Mouse (Mus musculus): ENCODE measurements around the gene Mmp14. TPM values are rescaled to one million over a fixed set of nuclear protein-coding genes. Genes with fewer than 3 reads are reported as not detected.

The Mmp14 gene
- total and polyA plus RNA-seq, 2 experiments from 2014 or later = 60.9 to 73.2 TPM

DNA sequence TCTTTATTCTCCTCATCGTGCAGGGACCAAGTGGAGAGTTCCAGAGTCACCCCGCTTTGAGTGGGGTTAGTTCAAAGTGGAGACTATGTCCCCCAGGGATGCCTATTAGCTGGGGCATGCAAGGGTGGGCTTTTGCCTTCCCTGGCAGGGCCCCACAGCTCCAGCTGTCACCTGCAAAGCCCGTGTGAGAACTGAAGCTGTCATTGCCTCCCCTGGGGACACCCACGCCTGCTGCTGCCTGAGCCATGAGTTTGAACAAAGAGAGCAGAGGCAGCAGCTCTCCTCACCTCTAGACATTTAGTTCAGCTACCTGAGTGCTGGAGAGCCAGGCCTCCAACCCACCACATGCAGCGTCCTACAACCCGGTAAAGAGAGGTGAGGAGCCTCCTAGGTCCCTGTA lies 49.3 kb downstream of the Mmp14 start:
- no peak overlapping the region for H3K4me3 ChIP-seq (ENCODE audit: low read depth, low read length)
- H3K9ac ChIP-seq (replicated peaks; ENCODE audit: low read depth, low read length) = no peak overlapping the region
- no peak for TF ChIP-seq CTCF (IDR thresholded peaks at IDR 0.05; ENCODE audit: low read depth)
- peaks cover 16% of the 10 kb centered on the region; the same call in 1 of the 2 replicates for H3K27me3 ChIP-seq (ENCODE audit: control insufficient read depth, insufficient read depth, low read length)
- no peak overlapping the region for H3K4me2 ChIP-seq (ENCODE audit: low read depth, low read length)
- no peaks in the 10 kb centered on the region for H3K36me3 ChIP-seq (replicated peaks; ENCODE audit: control insufficient read depth, insufficient read depth, low read length)
- peaks cover 16% of the 10 kb centered on the region; the same call in 1 of the 2 replicates for H3K4me1 ChIP-seq (ENCODE audit: control insufficient read depth, insufficient read depth)
- DNase-seq (ENCODE audit: low spot score) = no peak
- no peak overlapping the region for H3K27ac ChIP-seq (ENCODE audit: low read depth)
- 61% methylated on average over 6 of the region's 6 CpGs for WGBS
- ATAC-seq (ENCODE audit: insufficient read depth, low read depth) = no peak
- no peaks in the 10 kb centered on the region for H3K9me3 ChIP-seq (replicated peaks; ENCODE audit: control insufficient read depth, low read length)

DNA sequence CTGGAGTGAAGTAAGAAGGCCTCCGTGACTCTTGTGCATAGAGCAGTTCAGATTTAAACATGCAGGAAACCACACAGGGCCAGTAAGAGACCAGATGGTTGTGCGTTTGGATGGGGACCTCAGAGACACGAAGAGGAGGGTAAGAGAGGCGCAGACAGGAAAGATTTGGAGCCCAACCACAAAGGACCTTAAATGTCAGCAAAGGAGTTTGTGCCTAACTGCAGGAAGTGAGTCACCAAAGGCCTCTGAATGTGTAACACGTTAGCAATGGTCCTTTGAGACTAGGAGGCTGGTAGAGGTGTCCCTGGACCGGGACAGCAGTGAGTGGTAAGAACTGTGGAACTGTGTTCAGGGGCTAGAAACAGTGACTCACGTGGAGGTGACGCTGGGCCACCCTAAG lies 50.0 kb downstream of the Mmp14 start:
- Histone ChIP-seq H3K9me3 (replicated peaks; ENCODE audit: control insufficient read depth, low read length) (no peaks in the 10 kb centered on the region), H3K27me3 (ENCODE audit: control insufficient read depth, insufficient read depth, low read length) (peaks cover 16% of the 10 kb centered on the region; the same call in 1 of the 2 replicates), H3K9ac (replicated peaks; ENCODE audit: low read depth, low read length) (no peak overlapping the region), H3K4me2 (ENCODE audit: low read depth, low read length) (no peak overlapping the region), H3K4me3 (ENCODE audit: low read depth, low read length) (no peak overlapping the region), H3K27ac (ENCODE audit: low read depth) (no peak overlapping the region), H3K4me1 (ENCODE audit: control insufficient read depth, insufficient read depth) (peaks cover 13% of the 10 kb centered on the region; the same call in 1 of the 2 replicates), H3K36me3 (replicated peaks; ENCODE audit: control insufficient read depth, insufficient read depth, low read length) (no peaks in the 10 kb centered on the region)
- 62% methylated on average over 8 of the region's 8 CpGs for WGBS
- TF ChIP-seq CTCF (IDR thresholded peaks at IDR 0.05; ENCODE audit: low read depth) = no peak
- TF ChIP-seq EP300 (IDR thresholded peaks at IDR 0.05; ENCODE audit: low read depth) = no peak
- no peak for ATAC-seq (ENCODE audit: insufficient read depth, low read depth)
- no peak for DNase-seq (ENCODE audit: low spot score)

- 0 out of 2 replicates have a peak, but pooled peaks cover 7% of the 10 kb centered on the region for H3K4me1 ChIP-seq (ENCODE audit: control insufficient read depth, insufficient read depth)
- H3K9ac ChIP-seq (replicated peaks; ENCODE audit: low read depth, low read length) = no peak overlapping the region
- DNase-seq (ENCODE audit: low spot score) = no peak
- no peak for TF ChIP-seq EP300 (IDR thresholded peaks at IDR 0.05; ENCODE audit: low read depth)
- peak; percentile 49 for TF ChIP-seq CTCF (IDR thresholded peaks at IDR 0.05; ENCODE audit: low read depth)
- WGBS = 45% methylated on average over 9 of the region's 9 CpGs
- no peaks in the 10 kb centered on the region for H3K9me3 ChIP-seq (replicated peaks; ENCODE audit: control insufficient read depth, low read length)
- ATAC-seq (ENCODE audit: insufficient read depth, low read depth) = no peak
- H3K4me2 ChIP-seq (ENCODE audit: low read depth, low read length) = no peak overlapping the region
- H3K27ac ChIP-seq (ENCODE audit: low read depth) = no peak overlapping the region
- no peak overlapping the region for H3K4me3 ChIP-seq (ENCODE audit: low read depth, low read length)
- peaks cover 11% of the 10 kb centered on the region; the same call in 1 of the 2 replicates for H3K27me3 ChIP-seq (ENCODE audit: control insufficient read depth, insufficient read depth, low read length)
- H3K36me3 ChIP-seq (replicated peaks; ENCODE audit: control insufficient read depth, insufficient read depth, low read length) = no peaks in the 10 kb centered on the region
Observed at GRCm38 (mm10) chr14:54482498-54482897, 51.1 kb downstream of the Mmp14 start.

- no peak overlapping the region for H3K27ac ChIP-seq (ENCODE audit: low read depth)
- no peak overlapping the region for H3K4me2 ChIP-seq (ENCODE audit: low read depth, low read length)
- H3K9ac ChIP-seq (replicated peaks; ENCODE audit: low read depth, low read length) = no peak overlapping the region
- H3K4me1 ChIP-seq (ENCODE audit: control insufficient read depth, insufficient read depth) = no peaks in the 10 kb centered on the region
- ATAC-seq (ENCODE audit: insufficient read depth, low read depth) (no peak), DNase-seq (ENCODE audit: low spot score) (no peak)
- TF ChIP-seq EP300 (IDR thresholded peaks at IDR 0.05; ENCODE audit: low read depth) = no peak
- no peak for TF ChIP-seq CTCF (IDR thresholded peaks at IDR 0.05; ENCODE audit: low read depth)
- no peak overlapping the region for H3K4me3 ChIP-seq (ENCODE audit: low read depth, low read length)
- H3K9me3 ChIP-seq (replicated peaks; ENCODE audit: control insufficient read depth, low read length) = no peaks in the 10 kb centered on the region
- WGBS = 87% methylated on average over 7 of the region's 7 CpGs
- no peaks in the 10 kb centered on the region for H3K36me3 ChIP-seq (replicated peaks; ENCODE audit: control insufficient read depth, insufficient read depth, low read length)
- H3K27me3 ChIP-seq (ENCODE audit: control insufficient read depth, insufficient read depth, low read length) = no peaks in the 10 kb centered on the region
Observed at GRCm38 (mm10) chr14:54485899-54486298, 54.5 kb downstream of the Mmp14 start.

- no peak overlapping the region for H3K9ac ChIP-seq (replicated peaks; ENCODE audit: low read depth, low read length)
Observed at GRCm38 (mm10) chr14:54487732-54488131, 56.3 kb downstream of the Mmp14 start.

DNA sequence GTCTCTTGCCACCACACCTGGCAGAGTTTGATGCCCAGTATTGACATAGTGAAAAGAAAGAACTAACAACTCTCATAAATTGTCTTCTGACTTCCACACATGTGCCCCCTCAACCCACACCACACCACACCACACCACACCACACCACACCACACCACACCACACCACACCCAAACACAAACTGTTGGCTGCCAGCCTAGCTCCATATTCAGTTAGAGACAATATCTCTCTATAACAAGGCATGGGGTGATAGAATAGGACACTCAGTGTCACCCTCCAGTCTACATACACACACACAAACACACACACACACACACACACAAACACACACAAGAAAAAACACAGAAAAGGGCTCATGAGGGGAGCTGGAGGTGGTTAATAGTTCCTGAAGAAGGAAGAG lies 56.9 kb downstream of the Mmp14 start:
- H3K4me3 ChIP-seq (ENCODE audit: low read depth, low read length) = no peak overlapping the region
- no peak for ATAC-seq (ENCODE audit: insufficient read depth, low read depth)
- no peak for TF ChIP-seq EP300 (IDR thresholded peaks at IDR 0.05; ENCODE audit: low read depth)
- TF ChIP-seq CTCF (IDR thresholded peaks at IDR 0.05; ENCODE audit: low read depth) = no peak
- H3K27ac ChIP-seq (ENCODE audit: low read depth) = no peak overlapping the region
- no peak overlapping the region for H3K9ac ChIP-seq (replicated peaks; ENCODE audit: low read depth, low read length)
- no peak for DNase-seq (ENCODE audit: low spot score)
- H3K9me3 ChIP-seq (replicated peaks; ENCODE audit: control insufficient read depth, low read length) = no peaks in the 10 kb centered on the region
- no peak overlapping the region for H3K4me2 ChIP-seq (ENCODE audit: low read depth, low read length)
- no peaks in the 10 kb centered on the region for H3K4me1 ChIP-seq (ENCODE audit: control insufficient read depth, insufficient read depth)
- H3K27me3 ChIP-seq (ENCODE audit: control insufficient read depth, insufficient read depth, low read length) = no peaks in the 10 kb centered on the region
- H3K36me3 ChIP-seq (replicated peaks; ENCODE audit: control insufficient read depth, insufficient read depth, low read length) = no peaks in the 10 kb centered on the region

More at GRCm38 (mm10) chr14:54487732-54488131, 56.3 kb downstream of the Mmp14 start:
- H3K4me3 ChIP-seq (ENCODE audit: low read depth, low read length) = no peak overlapping the region
- WGBS = 60% methylated on average over 2 of the region's 2 CpGs
- H3K9me3 ChIP-seq (replicated peaks; ENCODE audit: control insufficient read depth, low read length) = no peaks in the 10 kb centered on the region
- no peaks in the 10 kb centered on the region for H3K4me1 ChIP-seq (ENCODE audit: control insufficient read depth, insufficient read depth)
- H3K27me3 ChIP-seq (ENCODE audit: control insufficient read depth, insufficient read depth, low read length) = no peaks in the 10 kb centered on the region
- TF ChIP-seq EP300 (IDR thresholded peaks at IDR 0.05; ENCODE audit: low read depth) = no peak
- no peak for TF ChIP-seq CTCF (IDR thresholded peaks at IDR 0.05; ENCODE audit: low read depth)
- no peak overlapping the region for H3K27ac ChIP-seq (ENCODE audit: low read depth)
- no peak for ATAC-seq (ENCODE audit: insufficient read depth, low read depth)
- H3K4me2 ChIP-seq (ENCODE audit: low read depth, low read length) = no peak overlapping the region
- no peaks in the 10 kb centered on the region for H3K36me3 ChIP-seq (replicated peaks; ENCODE audit: control insufficient read depth, insufficient read depth, low read length)
- no peak for DNase-seq (ENCODE audit: low spot score)
